Mouse (Mus musculus): ENCODE results near the gene Ccdc8. TPM values are rescaled to one million over a fixed set of nuclear protein-coding genes. Genes with fewer than 3 reads are reported as not detected.

Ccdc8 gene
- total and polyA plus RNA-seq, 3 experiments: 0.11 TPM; not detected in 2

- Histone ChIP-seq H3K79me2 (ENCODE audit: control insufficient read depth, insufficient read depth, low read length, poor library complexity) (no peaks in the 10 kb centered on the region; the same call in 1 of the 2 replicates), H3K9ac (ENCODE audit: control insufficient read depth, low read depth, low read length, poor library complexity, severe bottlenecking) (no peak overlapping the region), H3K9me3 (replicated peaks; ENCODE audit: insufficient read depth, low read length) (no peaks in the 10 kb centered on the region), H3K27ac (ENCODE audit: control insufficient read depth, low read depth, low read length) (no peak overlapping the region), H3K36me3 (ENCODE audit: control insufficient read depth in 1 of 2, insufficient read depth in 2 of 2, low read length in 2 of 2) (no peaks in the 10 kb centered on the region), H3K4me1 (ENCODE audit: control insufficient read depth in 1 of 2, insufficient read depth in 2 of 2, low read length in 2 of 2) (peaks cover 0 to 5% of the 10 kb centered on the region in 2 experiments; a peak in 1 of 4 replicates), H3K27me3 (ENCODE audit: control insufficient read depth in 1 of 2, insufficient read depth in 2 of 2, low read length in 2 of 2) (no peaks in the 10 kb centered on the region), H3K4me3 (ENCODE audit: control insufficient read depth in 1 of 2, insufficient read depth in 1 of 2, low read depth in 2 of 2, low read length in 2 of 2) (no peak overlapping the region)
- DNase-seq (ENCODE audit: low read depth, low spot score): no peak
- no peak for TF ChIP-seq POLR2A (IDR thresholded peaks at IDR 0.05; ENCODE audit: control insufficient read depth in 1 of 2, insufficient read depth in 1 of 2, low read depth in 1 of 2, low read length in 2 of 2, poor library complexity in 1 of 2)
- no peak for TF ChIP-seq SMC3 (IDR thresholded peaks at IDR 0.05; ENCODE audit: low read depth, low read length)
- no peak for TF ChIP-seq POLR2AphosphoS5 (IDR thresholded peaks at IDR 0.05; ENCODE audit: borderline replicate concordance, low read depth, low read length)
- TF ChIP-seq EP300 (IDR thresholded peaks at IDR 0.05; ENCODE audit: low read depth in 1 of 2, low read length in 2 of 2): no peak
- no peak for TF ChIP-seq MAZ (IDR thresholded peaks at IDR 0.05; ENCODE audit: low read depth, low read length)
- TF ChIP-seq MXI1 (IDR thresholded peaks at IDR 0.05; ENCODE audit: low read depth, low read length): no peak
- no peak for TF ChIP-seq ZMIZ1 (IDR thresholded peaks at IDR 0.05; ENCODE audit: low read depth, low read length)
- no peak for TF ChIP-seq JUND (IDR thresholded peaks at IDR 0.05; ENCODE audit: low read depth, low read length)
- TF ChIP-seq ELF1 (IDR thresholded peaks at IDR 0.05; ENCODE audit: low read depth, low read length): no peak
- TF ChIP-seq MYC (IDR thresholded peaks at IDR 0.05; ENCODE audit: low read depth, low read length): no peak
- TF ChIP-seq MEF2A (IDR thresholded peaks at IDR 0.05; ENCODE audit: extremely low read depth, insufficient replicate concordance, low read depth, low read length, poor library complexity, severe bottlenecking): no peak
- TF ChIP-seq RCOR1 (IDR thresholded peaks at IDR 0.05; ENCODE audit: low read depth, low read length): no peak
- TF ChIP-seq SIN3A (IDR thresholded peaks at IDR 0.05; ENCODE audit: low read length): no peak
- TF ChIP-seq TAL1 (IDR thresholded peaks at IDR 0.05; ENCODE audit: low read length): no peak
- TF ChIP-seq POLR2AphosphoS2 (IDR thresholded peaks at IDR 0.05; ENCODE audit: low read length): no peak
- TF ChIP-seq ZNF384 (IDR thresholded peaks at IDR 0.05; ENCODE audit: low read depth, low read length): no peak
- TF ChIP-seq RAD21 (IDR thresholded peaks at IDR 0.05; ENCODE audit: low read depth, low read length): no peak
Measured at GRCm38 (mm10) chr7:16945419-16945818, 47.1 kb upstream of the Ccdc8 start.

- no peak for DNase-seq (ENCODE audit: low read depth, low spot score)
- Histone ChIP-seq H3K36me3 (ENCODE audit: control insufficient read depth in 1 of 2, insufficient read depth in 2 of 2, low read length in 2 of 2) (no peaks in the 10 kb centered on the region), H3K79me2 (ENCODE audit: control insufficient read depth, insufficient read depth, low read length, poor library complexity) (no peaks in the 10 kb centered on the region; the same call in 1 of the 2 replicates), H3K9me3 (replicated peaks; ENCODE audit: insufficient read depth, low read length) (no peaks in the 10 kb centered on the region), H3K27ac (ENCODE audit: control insufficient read depth, low read depth, low read length) (no peak overlapping the region), H3K27me3 (ENCODE audit: control insufficient read depth in 1 of 2, insufficient read depth in 2 of 2, low read length in 2 of 2) (no peaks in the 10 kb centered on the region), H3K4me1 (ENCODE audit: control insufficient read depth in 1 of 2, insufficient read depth in 2 of 2, low read length in 2 of 2) (peaks cover 0 to 5% of the 10 kb centered on the region in 2 experiments; a peak in 1 of 4 replicates), H3K9ac (ENCODE audit: control insufficient read depth, low read depth, low read length, poor library complexity, severe bottlenecking) (no peak overlapping the region), H3K4me3 (ENCODE audit: control insufficient read depth in 1 of 2, insufficient read depth in 1 of 2, low read depth in 2 of 2, low read length in 2 of 2) (no peak overlapping the region)
- no peak for TF ChIP-seq MYC (IDR thresholded peaks at IDR 0.05; ENCODE audit: low read depth, low read length)
- TF ChIP-seq ZNF384 (IDR thresholded peaks at IDR 0.05; ENCODE audit: low read depth, low read length): no peak
- TF ChIP-seq E2F4 (IDR thresholded peaks at IDR 0.05; ENCODE audit: borderline replicate concordance, low read depth, low read length): no peak
- TF ChIP-seq ZKSCAN1 (IDR thresholded peaks at IDR 0.05; ENCODE audit: low read depth, low read length): no peak
- TF ChIP-seq MAX (IDR thresholded peaks at IDR 0.05; ENCODE audit: low read length): no peak
- TF ChIP-seq USF2 (IDR thresholded peaks at IDR 0.05; ENCODE audit: borderline replicate concordance in 1 of 2, insufficient read depth in 1 of 2, low read depth in 1 of 2, low read length in 2 of 2): no peak
- TF ChIP-seq TBP (IDR thresholded peaks at IDR 0.05; ENCODE audit: low read depth, low read length): no peak
- TF ChIP-seq CHD1 (IDR thresholded peaks at IDR 0.05; ENCODE audit: low read depth, low read length): no peak
- no peak for TF ChIP-seq TAL1 (IDR thresholded peaks at IDR 0.05; ENCODE audit: low read length)
- no peak for TF ChIP-seq SIN3A (IDR thresholded peaks at IDR 0.05; ENCODE audit: low read length)
- TF ChIP-seq UBTF (IDR thresholded peaks at IDR 0.05; ENCODE audit: borderline replicate concordance, insufficient read depth, low read depth, low read length): no peak
- TF ChIP-seq EP300 (IDR thresholded peaks at IDR 0.05; ENCODE audit: low read depth in 1 of 2, low read length in 2 of 2): no peak
- no peak for TF ChIP-seq CTCF (IDR thresholded peaks at IDR 0.05 in 2 of 3, conservative IDR thresholded peaks at IDR 0.05 in 1 of 3; ENCODE audit: control insufficient read depth in 1 of 3, insufficient read depth in 1 of 3, low read depth in 2 of 3, low read length in 3 of 3, poor library complexity in 1 of 3, severe bottlenecking in 1 of 3)
- TF ChIP-seq RCOR1 (IDR thresholded peaks at IDR 0.05; ENCODE audit: low read depth, low read length): no peak
- no peak for TF ChIP-seq GATA1 (IDR thresholded peaks at IDR 0.05; ENCODE audit: low read depth, low read length)
- no peak for TF ChIP-seq NRF1 (IDR thresholded peaks at IDR 0.05; ENCODE audit: insufficient read depth, low read depth, low read length, poor library complexity, severe bottlenecking)
- no peak for TF ChIP-seq POLR2AphosphoS5 (IDR thresholded peaks at IDR 0.05; ENCODE audit: borderline replicate concordance, low read depth, low read length)
- TF ChIP-seq CHD2 (IDR thresholded peaks at IDR 0.05; ENCODE audit: low read length): no peak
- TF ChIP-seq RAD21 (IDR thresholded peaks at IDR 0.05; ENCODE audit: low read depth, low read length): no peak
Measured at GRCm38 (mm10) chr7:16946441-16947348, 45.8 kb upstream of the Ccdc8 start.
